Mouse (Mus musculus) megakaryocyte, embryonic 14.5 days (primary cell): Measurements from ENCODE around the gene 4931440F15Rik.

Experiments used
- FLI1 ChIP-seq: IDR thresholded peaks from 2 replicates; pipeline ENCODE4 v1.6.1; 2012; ENCODE audit warnings: low read length, inconsistent platforms, mixed read lengths
- GATA1 ChIP-seq: IDR thresholded peaks from 3 replicates; pipeline ENCODE4 v1.6.1; 2012; ENCODE audit warnings: mixed read lengths, low read length, inconsistent platforms, borderline replicate concordance

DNA sequence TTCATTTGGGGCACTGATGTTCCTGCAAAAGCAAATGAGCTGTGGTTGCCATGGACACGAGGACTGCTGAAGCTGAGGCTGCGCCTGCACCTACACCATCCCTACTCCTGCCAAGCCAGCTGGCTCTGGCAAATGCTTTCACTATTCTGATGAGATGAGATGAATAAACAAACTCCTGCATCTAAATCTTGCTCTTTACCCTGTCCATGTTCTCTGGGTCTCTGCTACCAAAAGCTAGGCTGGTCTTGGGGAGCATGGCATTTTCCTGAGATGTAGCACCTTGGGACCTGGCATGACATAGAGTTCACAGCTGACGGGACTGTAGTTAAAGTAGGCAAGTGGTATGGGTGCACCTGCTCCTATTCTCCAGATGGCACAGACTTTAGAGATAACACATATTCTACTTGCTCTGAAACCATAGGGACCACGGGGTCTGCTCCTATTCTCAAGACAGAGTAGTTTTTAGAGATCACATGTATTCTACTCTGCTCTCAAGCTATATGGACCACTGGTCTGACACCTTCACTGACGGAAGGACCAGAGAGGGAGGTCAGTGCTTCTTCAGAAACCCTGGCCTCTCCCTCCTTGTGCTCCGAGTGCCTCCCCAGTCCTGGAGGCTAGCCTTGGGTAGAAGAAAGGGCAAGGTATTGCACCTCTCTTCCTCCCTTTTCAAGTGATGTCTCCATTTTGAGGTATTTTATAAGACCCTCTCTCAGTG lies 36.4 kb downstream of the 4931440F15Rik start:
- TF ChIP-seq GATA1 (no peak), FLI1 (no peak)
